In the genomic region with DNA sequence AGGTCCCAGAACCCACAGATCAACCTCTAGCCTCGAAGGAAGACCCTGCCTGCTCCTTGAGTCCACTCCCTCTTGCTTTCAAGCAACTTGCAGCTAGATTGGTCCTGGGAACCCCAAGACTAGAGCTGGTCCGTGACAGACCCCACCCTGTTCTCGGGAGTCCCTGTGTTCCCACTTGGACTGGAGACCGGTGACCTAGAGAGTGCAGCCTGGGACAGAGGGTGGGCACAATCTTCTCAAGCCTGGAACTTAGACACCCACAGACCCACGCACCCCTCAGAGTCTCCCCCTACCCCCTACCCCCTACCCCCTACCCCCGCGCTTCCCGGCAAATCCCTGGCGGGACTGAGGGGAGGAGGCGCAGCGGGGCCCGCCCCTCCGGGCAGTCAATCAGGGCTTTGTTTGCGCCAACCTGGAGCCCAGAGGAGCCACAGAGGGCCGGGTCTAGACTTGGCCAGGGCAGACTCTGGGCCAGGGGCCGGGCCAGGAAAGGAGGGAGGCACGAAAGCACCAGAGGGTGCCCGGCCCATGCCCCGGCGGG, we compare ENCODE assay signal across 8 mouse cellular contexts. TPM values are rescaled to one million over a fixed set of nuclear protein-coding genes. Genes with fewer than 3 reads are reported as not detected.
DNase-seq lines count a peak whose midpoint lies in the region; ATAC-seq and TF ChIP-seq lines count a peak whose summit lies in the region.

No protein-coding gene starts in this region.

- 22% methylated on average over 20 of the region's 20 CpGs for WGBS in forebrain, embryonic 15.5 days
- 25% methylated on average over 18 of the region's 20 CpGs for WGBS in hindbrain, embryonic 15.5 days
- 14% methylated on average over 17 of the region's 20 CpGs for WGBS in liver, embryonic 11.5 days
- 25% methylated on average over 14 of the region's 20 CpGs for WGBS in neural tube, embryonic 11.5 days

- no peak for TF ChIP-seq CTCF in layer of hippocampus, adult 2 months (conservative IDR thresholded peaks at IDR 0.05)

- ATAC-seq in forebrain, embryonic 15.5 days (replicated peaks), result peak; percentile 68
- ATAC-seq in hindbrain, embryonic 15.5 days (ENCODE audit: low FRiP score, low read depth), result peak; percentile 67
- ATAC-seq in liver, embryonic 11.5 days (replicated peaks; ENCODE audit: low FRiP score), result peak; percentile 55; the same call in 1 of the 2 replicates
- peak; percentile 54 for ATAC-seq in neural tube, embryonic 11.5 days (ENCODE audit: insufficient read depth, low FRiP score, low TSS enrichment)

- H3K9me3 ChIP-seq in forebrain, embryonic 15.5 days, result no peaks in the 10 kb centered on the region
- H3K9me3 ChIP-seq in hindbrain, embryonic 15.5 days, result no peaks in the 10 kb centered on the region
- no peaks in the 10 kb centered on the region for H3K9me3 ChIP-seq in liver, embryonic 11.5 days (ENCODE audit: control insufficient read depth, low read length)
- no peaks in the 10 kb centered on the region for H3K9me3 ChIP-seq in neural tube, embryonic 11.5 days (ENCODE audit: control insufficient read depth, low read length)

- peak overlapping the region; percentile 43 for H3K9ac ChIP-seq in forebrain, embryonic 15.5 days (replicated peaks)
- peak overlapping the region; percentile 36; the same call in 1 of the 2 replicates for H3K9ac ChIP-seq in hindbrain, embryonic 15.5 days
- no peak overlapping the region for H3K9ac ChIP-seq in liver, embryonic 11.5 days (ENCODE audit: low read depth, low read length)
- H3K9ac ChIP-seq in neural tube, embryonic 11.5 days (ENCODE audit: low read length), result peak overlapping the region; percentile 57

- no peak for DNase-seq in layer of hippocampus, adult 2 months (ENCODE audit: low spot score in 2 of 2)
- no peak for DNase-seq in layer of hippocampus, adult 18-20 months (ENCODE audit: low spot score in 2 of 2)
- DNase-seq in cerebellum, adult 11 months, result peak; percentile 11
- DNase-seq in liver, embryonic 11.5 days (ENCODE audit: low spot score), result no peak
- DNase-seq in neural tube, embryonic 11.5 days (ENCODE audit: low spot score), result peak; percentile 41
- no peak for DNase-seq in spleen, postnatal 36 days (ENCODE audit: low spot score in 2 of 2)

- peaks cover 6% of the 10 kb centered on the region for H3K4me1 ChIP-seq in forebrain, embryonic 15.5 days
- peaks cover 6% of the 10 kb centered on the region; the same call in 1 of the 2 replicates for H3K4me1 ChIP-seq in hindbrain, embryonic 15.5 days (replicated peaks)
- H3K4me1 ChIP-seq in liver, embryonic 11.5 days (replicated peaks; ENCODE audit: control insufficient read depth, insufficient read depth, low read length), result no peaks in the 10 kb centered on the region
- H3K4me1 ChIP-seq in neural tube, embryonic 11.5 days (ENCODE audit: control insufficient read depth, insufficient read depth, low read length), result no peaks in the 10 kb centered on the region

- H3K27ac ChIP-seq in layer of hippocampus, adult 2 months, result peak overlapping the region; percentile 94
- H3K27ac ChIP-seq in forebrain, embryonic 15.5 days (replicated peaks), result peak overlapping the region; percentile 84
- H3K27ac ChIP-seq in hindbrain, embryonic 15.5 days (replicated peaks), result peak overlapping the region; percentile 71
- H3K27ac ChIP-seq in liver, embryonic 11.5 days (ENCODE audit: low read depth, low read length), result no peak overlapping the region
- no peak overlapping the region for H3K27ac ChIP-seq in neural tube, embryonic 11.5 days (ENCODE audit: low read depth, low read length)

- H3K4me3 ChIP-seq in layer of hippocampus, adult 2 months, result peak overlapping the region; percentile 67
- H3K4me3 ChIP-seq in forebrain, embryonic 15.5 days, result peak overlapping the region; percentile 65
- H3K4me3 ChIP-seq in hindbrain, embryonic 15.5 days, result peak overlapping the region; percentile 60
- H3K4me3 ChIP-seq in liver, embryonic 11.5 days (ENCODE audit: low read depth, low read length), result peak overlapping the region; percentile 51
- peak overlapping the region; percentile 46 for H3K4me3 ChIP-seq in neural tube, embryonic 11.5 days (ENCODE audit: low read depth, low read length)

- peak overlapping the region; percentile 72 for H3K4me2 ChIP-seq in forebrain, embryonic 15.5 days (replicated peaks)
- peak overlapping the region; percentile 78 for H3K4me2 ChIP-seq in hindbrain, embryonic 15.5 days
- peak overlapping the region; percentile 75 for H3K4me2 ChIP-seq in liver, embryonic 11.5 days
- H3K4me2 ChIP-seq in neural tube, embryonic 11.5 days (ENCODE audit: low read depth), result peak overlapping the region; percentile 58

- peaks cover 10% of the 10 kb centered on the region for H3K27me3 ChIP-seq in forebrain, embryonic 15.5 days
- peaks cover 57% of the 10 kb centered on the region for H3K27me3 ChIP-seq in hindbrain, embryonic 15.5 days
- H3K27me3 ChIP-seq in liver, embryonic 11.5 days (replicated peaks; ENCODE audit: control insufficient read depth, insufficient read depth, low read length), result peaks cover 65% of the 10 kb centered on the region
- peaks cover 31% of the 10 kb centered on the region for H3K27me3 ChIP-seq in neural tube, embryonic 11.5 days (ENCODE audit: control insufficient read depth, insufficient read depth, low read length)

- no peaks in the 10 kb centered on the region for H3K36me3 ChIP-seq in forebrain, embryonic 15.5 days
- no peaks in the 10 kb centered on the region for H3K36me3 ChIP-seq in hindbrain, embryonic 15.5 days
- no peaks in the 10 kb centered on the region for H3K36me3 ChIP-seq in liver, embryonic 11.5 days (ENCODE audit: control insufficient read depth, insufficient read depth, low read length)
- no peaks in the 10 kb centered on the region for H3K36me3 ChIP-seq in neural tube, embryonic 11.5 days (ENCODE audit: control insufficient read depth, insufficient read depth, low read length)

RNA-seq across cellular contexts. Expression of gene Slc16a2, which starts 0.6 kb away (rescaled TPM):
- total RNA-seq in layer of hippocampus, adult 2 months (2021), result 10 to 100 TPM; 34.9 to 35.7 TPM
- total RNA-seq in layer of hippocampus, adult 18-20 months (2021), result 10 to 100 TPM; 34.1 to 36.0 TPM
- 28.9 and 29.8 TPM in 2 replicates for polyA plus RNA-seq in forebrain, embryonic 15.5 days (2015; fragmentation: Nextera tagmentation; extraction: Ambion mirVana)
- 25.1 and 32.9 TPM in 2 replicates for polyA plus RNA-seq in hindbrain, embryonic 15.5 days (2015; fragmentation: Nextera tagmentation; extraction: Ambion mirVana)
- polyA plus RNA-seq in liver, embryonic 11.5 days (2014; fragmentation: Nextera tagmentation; extraction: Ambion mirVana), result 4.9 and 5.6 TPM in 2 replicates
- polyA plus RNA-seq in neural tube, embryonic 11.5 days (2014; fragmentation: Nextera tagmentation; extraction: Ambion mirVana), result 15.5 and 16.3 TPM in 2 replicates

Comparison
In these comparisons a context has a peak if more than half of its experiments do, and no peak if none do; other contexts are left out.
1. DNase-seq: peak in cerebellum, adult 11 months (single experiment) and neural tube, embryonic 11.5 days (single experiment); none in layer of hippocampus, adult 2 months (0 of 2), layer of hippocampus, adult 18-20 months (0 of 2), liver, embryonic 11.5 days (single experiment) and spleen, postnatal 36 days (0 of 2).
2. H3K27ac ChIP-seq: peak in layer of hippocampus, adult 2 months (single experiment), forebrain, embryonic 15.5 days (single experiment) and hindbrain, embryonic 15.5 days (single experiment); none in liver, embryonic 11.5 days (single experiment) and neural tube, embryonic 11.5 days (single experiment).
3. Peak in every context shown above with its lines, with median percentiles within 50 percentile points of each other: H3K4me3 ChIP-seq, ATAC-seq and H3K4me2 ChIP-seq.